Mouse (Mus musculus) MEL (cell line): ENCODE data around the gene Mia3. TPM values are rescaled to one million over a fixed set of nuclear protein-coding genes. Genes with fewer than 3 reads are reported as not detected.

Source experiments
- DNase-seq: peaks from one replicate; pipeline ENCODE4 v3.0.0; 2011; ENCODE audit warnings: low read depth, low spot score
- H3K27ac ChIP-seq: 2 replicates; pipeline ENCODE4 v1.5.1; 2012; ENCODE audit warnings: low read depth, mild to moderate bottlenecking, control low read depth, low read length, moderate library complexity; ENCODE audit not compliant: control insufficient read depth
- H3K27me3 ChIP-seq, 2 experiments: fragments of 150-350 bp in 1 of 2; sonication (generic) in 1 of 2; 2 replicates each; pipeline ENCODE4 v1.6.1; 2012; ENCODE audit warnings: low read length in 2 of 2, mild to moderate bottlenecking in 2 of 2, improper control_type of control experiment in 1 of 2, moderate library complexity in 1 of 2; ENCODE audit not compliant: insufficient read depth in 2 of 2, control insufficient read depth in 1 of 2
- H3K36me3 ChIP-seq, 2 experiments: 2 replicates each; pipeline ENCODE4 v1.6.1; 2012 to 2014; ENCODE audit warnings: low read length in 2 of 2, improper control_type of control experiment in 1 of 2, inconsistent platforms in 1 of 2, mild to moderate bottlenecking in 1 of 2; ENCODE audit not compliant: insufficient read depth in 2 of 2, control insufficient read depth in 1 of 2
- H3K4me1 ChIP-seq, 2 experiments: fragments of 150-350 bp in 1 of 2; sonication (generic) in 1 of 2; 2 replicates each; pipeline ENCODE4 v1.6.1; 2012; ENCODE audit warnings: low read length in 2 of 2, improper control_type of control experiment in 1 of 2, mild to moderate bottlenecking in 1 of 2; ENCODE audit not compliant: insufficient read depth in 2 of 2, control insufficient read depth in 1 of 2
- H3K4me3 ChIP-seq, 2 experiments: fragments of 150-350 bp in 1 of 2; sonication (generic) in 1 of 2; 2 replicates each; pipeline ENCODE4 v1.5.1; 2012; ENCODE audit warnings: low read depth in 2 of 2, low read length in 2 of 2, mild to moderate bottlenecking in 2 of 2, moderate library complexity in 2 of 2, control low read depth in 1 of 2, improper control_type of control experiment in 1 of 2; ENCODE audit not compliant: control insufficient read depth in 1 of 2, insufficient read depth in 1 of 2
- H3K79me2 ChIP-seq: 2 replicates; pipeline ENCODE4 v1.6.1; 2012; ENCODE audit warnings: mild to moderate bottlenecking, low read length, moderate library complexity; ENCODE audit not compliant: control insufficient read depth, poor library complexity, insufficient read depth
- H3K9ac ChIP-seq: 2 replicates; pipeline ENCODE4 v1.6.1; 2012; ENCODE audit warnings: low read depth, mild to moderate bottlenecking, control low read depth, low read length, moderate library complexity; ENCODE audit not compliant: control insufficient read depth, poor library complexity, severe bottlenecking
- H3K9me3 ChIP-seq: fragments of 150-350 bp; sonication (generic); replicated peaks from 2 replicates; pipeline ENCODE4 v1.6.1; 2012; ENCODE audit warnings: mild to moderate bottlenecking, low read length, improper control_type of control experiment, moderate library complexity; ENCODE audit not compliant: insufficient read depth
- CHD1 ChIP-seq: IDR thresholded peaks from 2 replicates; pipeline ENCODE4 v1.6.1; 2012; ENCODE audit warnings: low read depth, mild to moderate bottlenecking, inconsistent platforms, low read length, improper control_type of control experiment
- E2F4 ChIP-seq: IDR thresholded peaks from 2 replicates; pipeline ENCODE4 v1.6.1; 2011; ENCODE audit warnings: low read depth, low read length, improper control_type of control experiment, borderline replicate concordance
- ELF1 ChIP-seq: IDR thresholded peaks from 2 replicates; pipeline ENCODE4 v1.6.1; 2014; ENCODE audit warnings: low read depth, mild to moderate bottlenecking, inconsistent platforms, low read length, improper control_type of control experiment, moderate library complexity
- EP300 ChIP-seq, 2 experiments: IDR thresholded peaks; 2 replicates each; pipeline ENCODE4 v1.6.1; 2011; ENCODE audit warnings: improper control_type of control experiment in 2 of 2, low read length in 2 of 2, low read depth in 1 of 2, mild to moderate bottlenecking in 1 of 2
- ETS1 ChIP-seq: IDR thresholded peaks from 2 replicates; pipeline ENCODE4 v1.6.1; 2012; ENCODE audit warnings: low read depth, mild to moderate bottlenecking, inconsistent platforms, low read length, improper control_type of control experiment, moderate library complexity
- GABPA ChIP-seq: IDR thresholded peaks from 2 replicates; pipeline ENCODE4 v1.6.1; 2012; ENCODE audit warnings: low read depth, mild to moderate bottlenecking, inconsistent platforms, low read length, improper control_type of control experiment, moderate library complexity
- GATA1 ChIP-seq: IDR thresholded peaks from 2 replicates; pipeline ENCODE4 v1.6.1; 2011; ENCODE audit warnings: low read depth, low read length, improper control_type of control experiment
- HCFC1 ChIP-seq: IDR thresholded peaks from 2 replicates; pipeline ENCODE4 v1.6.1; 2012; ENCODE audit warnings: low read depth, mild to moderate bottlenecking, inconsistent platforms, low read length, improper control_type of control experiment, moderate library complexity
- KAT2A ChIP-seq: conservative IDR thresholded peaks from 2 replicates; pipeline ENCODE4 v1.6.1; 2012; ENCODE audit warnings: low read depth, low read length, improper control_type of control experiment, inconsistent platforms
- MAX ChIP-seq: IDR thresholded peaks from 2 replicates; pipeline ENCODE4 v1.6.1; 2011; ENCODE audit warnings: low read length, improper control_type of control experiment
- MAZ ChIP-seq: IDR thresholded peaks from 2 replicates; pipeline ENCODE4 v1.6.1; 2012; ENCODE audit warnings: low read depth, mild to moderate bottlenecking, inconsistent platforms, low read length, improper control_type of control experiment
- MXI1 ChIP-seq: IDR thresholded peaks from 2 replicates; pipeline ENCODE4 v1.6.1; 2011; ENCODE audit warnings: mild to moderate bottlenecking, low read depth, low read length, improper control_type of control experiment
- MYC ChIP-seq: IDR thresholded peaks from 2 replicates; pipeline ENCODE4 v1.6.1; 2011; ENCODE audit warnings: low read depth, mild to moderate bottlenecking, low read length, improper control_type of control experiment, moderate library complexity
- NELFE ChIP-seq: IDR thresholded peaks from 2 replicates; pipeline ENCODE4 v1.6.1; 2011; ENCODE audit warnings: low read depth, low read length, improper control_type of control experiment
- POLR2A ChIP-seq, 2 experiments: IDR thresholded peaks; 2 replicates each; pipeline ENCODE4 v1.6.1; 2011 to 2012; ENCODE audit warnings: low read length in 2 of 2, mild to moderate bottlenecking in 2 of 2, control low read depth in 1 of 2, improper control_type of control experiment in 1 of 2, low read depth in 1 of 2, moderate library complexity in 1 of 2; ENCODE audit not compliant: control insufficient read depth in 1 of 2, insufficient read depth in 1 of 2, poor library complexity in 1 of 2
- POLR2AphosphoS2 ChIP-seq: IDR thresholded peaks from 2 replicates; pipeline ENCODE4 v1.6.1; 2011; ENCODE audit warnings: low read length, improper control_type of control experiment
- POLR2AphosphoS5 ChIP-seq: IDR thresholded peaks from 2 replicates; pipeline ENCODE4 v1.6.1; 2012; ENCODE audit warnings: low read depth, borderline replicate concordance, mild to moderate bottlenecking, inconsistent platforms, low read length, moderate library complexity, mixed read lengths
- RCOR1 ChIP-seq: IDR thresholded peaks from 2 replicates; pipeline ENCODE4 v1.6.1; 2012; ENCODE audit warnings: low read depth, mild to moderate bottlenecking, inconsistent platforms, low read length, improper control_type of control experiment
- SIN3A ChIP-seq: IDR thresholded peaks from 2 replicates; pipeline ENCODE4 v1.6.1; 2012; ENCODE audit warnings: low read length, improper control_type of control experiment, inconsistent platforms
- TAL1 ChIP-seq: IDR thresholded peaks from 2 replicates; pipeline ENCODE4 v1.6.1; 2012; ENCODE audit warnings: mild to moderate bottlenecking, inconsistent platforms, low read length, moderate library complexity, mixed read lengths
- UBTF ChIP-seq: IDR thresholded peaks from 2 replicates; pipeline ENCODE4 v1.6.1; 2012; ENCODE audit warnings: low read depth, mild to moderate bottlenecking, inconsistent platforms, low read length, improper control_type of control experiment, moderate library complexity, borderline replicate concordance; ENCODE audit not compliant: insufficient read depth
- USF2 ChIP-seq, 2 experiments: IDR thresholded peaks; 2 replicates each; pipeline ENCODE4 v1.6.1; 2011 to 2012; ENCODE audit warnings: improper control_type of control experiment in 2 of 2, low read length in 2 of 2, borderline replicate concordance in 1 of 2, inconsistent platforms in 1 of 2, low read depth in 1 of 2, mild to moderate bottlenecking in 1 of 2; ENCODE audit not compliant: insufficient read depth in 1 of 2
- ZKSCAN1 ChIP-seq: IDR thresholded peaks from 2 replicates; pipeline ENCODE4 v1.6.1; 2012; ENCODE audit warnings: low read depth, mild to moderate bottlenecking, inconsistent platforms, low read length, improper control_type of control experiment, moderate library complexity
- ZMIZ1 ChIP-seq: IDR thresholded peaks from 2 replicates; pipeline ENCODE4 v1.6.1; 2012; ENCODE audit warnings: low read depth, mild to moderate bottlenecking, inconsistent platforms, low read length, improper control_type of control experiment, moderate library complexity
- polyA plus RNA-seq, 2 experiments: library from polyadenylated mRNA; stranded (reverse) in 1 of 2; unstranded in 1 of 2; fragments of >175 nt in 1 of 2; fragments of >200 nt in 1 of 2; gene quantifications; 2 replicates each; pipeline versions ENCODE4 v1.2.1 to v1.2.4; 2012; ENCODE audit warnings: low replicate concordance in 2 of 2, low read depth in 1 of 2; ENCODE audit not compliant: insufficient read length in 2 of 2, insufficient read depth in 1 of 2, missing spikeins in 1 of 2
- total RNA-seq: library from RNA; depleted of rRNA; stranded (reverse); fragments of 300-350 nt; gene quantifications from 2 replicates; pipeline ENCODE4 v1.2.3, GENCODE M21; 2012

Gene Mia3
- total and polyA plus RNA-seq, 3 experiments, result 47.6 to 50.1 TPM; not detected in 1

DNA sequence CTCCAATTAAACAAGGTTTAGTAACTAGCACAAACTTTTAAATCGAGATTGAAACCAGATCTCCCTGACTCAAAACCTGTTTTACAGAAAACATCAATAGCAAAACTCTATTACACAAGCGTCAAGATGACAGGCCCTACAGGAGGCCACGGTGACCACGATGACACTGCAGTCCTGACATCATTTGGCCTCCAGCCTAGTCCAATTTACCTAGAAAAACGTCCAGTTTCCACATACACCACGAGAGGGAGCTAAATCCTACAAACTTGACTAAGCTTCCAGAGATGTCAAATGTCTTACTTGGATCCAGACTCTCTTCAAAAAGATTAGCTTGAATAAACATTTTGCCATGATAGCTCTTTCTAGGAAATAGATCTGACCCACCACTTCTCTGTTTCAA, 19.5 kb downstream of the Mia3 start (continued):
- peak; percentile 73 for TF ChIP-seq ETS1
- no peak for TF ChIP-seq RCOR1
- no peak for TF ChIP-seq MAZ
- 0 out of 2 replicates have a peak, but pooled peaks have one; percentile 34 for TF ChIP-seq MXI1

GRCm38 (mm10) chr1:183345817-183346195, 23.5 kb downstream of the Mia3 start:
- Histone ChIP-seq H3K79me2 (peaks cover 4% of the 10 kb centered on the region), H3K36me3 (peaks cover 2% of the 10 kb centered on the region in 2 experiments; a peak in 2 of 4 replicates), H3K4me1 (peaks cover 0 to 5% of the 10 kb centered on the region in 2 experiments; a peak in 1 of 4 replicates), H3K27me3 (no peaks in the 10 kb centered on the region), H3K9me3 (no peaks in the 10 kb centered on the region), H3K27ac (no peak overlapping the region; the same call in 1 of the 2 replicates), H3K9ac (peak overlapping the region; percentile 67), H3K4me3 (peak overlapping the region; percentile 90 to 92)
- no peak for DNase-seq
- TF ChIP-seq POLR2A (IDR thresholded peaks at IDR 0.05; ENCODE audit: control insufficient read depth in 1 of 2, insufficient read depth in 1 of 2, low read depth in 1 of 2, low read length in 2 of 2, poor library complexity in 1 of 2), result no peak
- no peak for TF ChIP-seq HCFC1
- no peak for TF ChIP-seq MYC
- no peak for TF ChIP-seq POLR2AphosphoS2
- no peak for TF ChIP-seq ETS1
- TF ChIP-seq POLR2AphosphoS5, result no peak
- no peak for TF ChIP-seq KAT2A
- no peak for TF ChIP-seq SIN3A
- TF ChIP-seq TAL1, result no peak
- no peak for TF ChIP-seq USF2 (IDR thresholded peaks at IDR 0.05; ENCODE audit: borderline replicate concordance in 1 of 2, insufficient read depth in 1 of 2, low read depth in 1 of 2, low read length in 2 of 2)
- TF ChIP-seq MAZ, result no peak

DNA sequence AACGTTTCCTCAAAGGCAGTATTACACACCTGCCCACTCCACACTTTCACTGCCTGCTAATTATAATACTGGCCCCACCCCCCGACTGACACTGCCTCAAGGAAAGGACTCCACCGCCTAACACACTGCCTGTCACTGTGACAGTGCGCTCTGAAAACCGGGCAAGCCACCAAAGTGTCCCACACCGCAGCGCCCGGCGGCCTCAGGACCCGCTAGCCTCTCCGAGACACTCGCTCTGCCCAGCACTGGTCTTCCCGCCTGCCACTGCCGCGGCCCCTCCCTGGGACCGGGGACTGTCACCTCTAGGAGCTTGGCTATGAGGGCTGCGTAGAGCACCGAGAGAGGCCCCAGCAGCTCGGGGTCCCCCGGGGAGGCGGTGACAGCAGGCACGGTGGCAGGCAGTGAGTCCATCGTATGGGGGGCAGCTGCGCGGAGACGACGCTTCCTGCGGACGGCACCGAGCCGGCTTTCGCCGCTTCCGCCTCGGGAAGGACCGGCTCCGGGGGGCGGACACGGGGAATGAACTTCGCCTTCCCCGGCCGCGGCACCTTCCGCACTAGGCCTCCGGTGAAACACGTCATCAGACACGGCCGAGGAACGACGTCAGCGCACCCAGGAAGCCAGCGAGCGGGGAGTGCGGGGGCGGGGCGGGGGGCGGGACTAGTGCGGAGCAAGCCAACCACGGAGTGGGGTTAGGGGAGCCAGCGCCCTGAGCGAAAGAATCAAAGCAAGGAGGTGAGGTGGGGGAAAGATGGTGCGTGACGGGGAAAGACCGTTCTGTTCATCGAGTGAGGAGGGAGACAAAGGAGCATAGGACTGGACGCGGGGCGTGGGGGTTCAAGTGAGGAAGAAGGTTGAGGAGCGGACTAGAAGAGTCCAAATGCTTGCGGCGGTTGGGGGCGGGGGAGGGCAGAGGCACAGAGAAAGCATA, 24.2 kb downstream of the Mia3 start:
- Histone ChIP-seq H3K27ac (peak overlapping the region; percentile 53), H3K36me3 (peaks cover 2% of the 10 kb centered on the region in 2 experiments; a peak in 2 of 4 replicates)
- TF ChIP-seq NELFE, result peak; percentile 71
- no peak for TF ChIP-seq UBTF
- TF ChIP-seq SIN3A, result peak; percentile 97
- TF ChIP-seq E2F4, result no peak
- TF ChIP-seq POLR2A (IDR thresholded peaks at IDR 0.05; ENCODE audit: control insufficient read depth in 1 of 2, insufficient read depth in 1 of 2, low read depth in 1 of 2, low read length in 2 of 2, poor library complexity in 1 of 2), result peak; percentile 64 to 74; a peak in 3 of 4 replicates
- no peak for TF ChIP-seq EP300 (IDR thresholded peaks at IDR 0.05; ENCODE audit: low read depth in 1 of 2, low read length in 2 of 2)
- TF ChIP-seq POLR2AphosphoS2, result peak; percentile 65; the same call in 1 of the 2 replicates
- peak; percentile 89 for TF ChIP-seq HCFC1
- peak; percentile 79 for TF ChIP-seq MXI1
- TF ChIP-seq ELF1, result peak; percentile 96
- no peak for TF ChIP-seq CHD1
- peak; percentile 53; the same call in 1 of the 2 replicates for TF ChIP-seq MAX
- peak; percentile 45; the same call in 1 of the 2 replicates for TF ChIP-seq ETS1
- no peak for TF ChIP-seq ZKSCAN1
- no peak for TF ChIP-seq RCOR1
- TF ChIP-seq TAL1, result no peak
- TF ChIP-seq GABPA, result no peak
- TF ChIP-seq ZMIZ1, result peak; percentile 3; the same call in 1 of the 2 replicates
- TF ChIP-seq MYC, result no peak
- TF ChIP-seq USF2 (IDR thresholded peaks at IDR 0.05; ENCODE audit: borderline replicate concordance in 1 of 2, insufficient read depth in 1 of 2, low read depth in 1 of 2, low read length in 2 of 2), result no peak
- TF ChIP-seq GATA1, result no peak

More for the DNA sequence above, 24.2 kb downstream of the Mia3 start:
- no peaks in the 10 kb centered on the region for H3K27me3 ChIP-seq
- H3K4me3 ChIP-seq, result peak overlapping the region; percentile 90 to 92
- DNase-seq, result peak; percentile 95
- H3K9ac ChIP-seq, result peak overlapping the region; percentile 81
- H3K9me3 ChIP-seq, result no peaks in the 10 kb centered on the region
- peaks cover 4% of the 10 kb centered on the region for H3K79me2 ChIP-seq
- H3K4me1 ChIP-seq, result peaks cover 0 to 5% of the 10 kb centered on the region in 2 experiments; a peak in 1 of 4 replicates
